21 mouse cellular contexts compared by ENCODE assay signal in the genomic region with DNA sequence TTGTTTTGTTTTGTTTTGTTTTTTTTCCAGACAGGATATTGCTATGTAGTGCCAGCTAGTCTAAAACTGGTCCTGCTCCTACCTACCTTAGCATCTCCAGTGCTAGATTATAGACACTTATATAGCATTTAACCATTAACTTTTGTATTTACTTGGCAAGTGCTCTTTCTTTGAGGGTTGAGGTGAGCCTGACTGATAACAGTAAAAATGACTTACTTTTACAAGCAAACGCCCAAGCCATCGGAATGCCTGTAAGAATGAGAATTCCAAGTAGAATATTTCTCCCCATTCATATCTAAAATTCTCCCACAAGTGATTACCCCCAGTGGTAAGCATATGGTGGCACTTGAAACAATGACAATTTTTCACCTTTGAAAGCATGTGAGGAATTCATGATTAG.
"Had no signal": no experiment of that assay in that cellular context is flagged by ENCODE, and none has a peak within 500 bp of the region (broad histone marks: within the 10 kb centered on the region; RNA-seq: fewer than 3 reads in every experiment).

No protein-coding gene starts in this region.

- H3K27ac ChIP-seq: liver, embryonic 13.5 days; liver, embryonic 15.5 days; macrophage; midbrain, embryonic 13.5 days; midbrain, embryonic 15.5 days; neural tube, embryonic 13.5 days; neural tube, embryonic 15.5 days had no signal

- ATAC-seq: liver, postnatal 0 days; midbrain, embryonic 13.5 days; midbrain, embryonic 15.5 days had no signal

- H3K9me3 ChIP-seq: liver, embryonic 13.5 days; liver, embryonic 15.5 days; midbrain, embryonic 13.5 days; midbrain, embryonic 15.5 days; neural tube, embryonic 13.5 days; neural tube, embryonic 15.5 days had no signal

- H3K4me2 ChIP-seq: liver, embryonic 11.5 days; liver, embryonic 13.5 days; liver, embryonic 15.5 days; midbrain, embryonic 11.5 days; midbrain, embryonic 13.5 days; midbrain, embryonic 15.5 days; neural tube, embryonic 13.5 days; neural tube, embryonic 15.5 days had no signal

- H3K4me3 ChIP-seq: liver, embryonic 13.5 days; liver, embryonic 15.5 days; megakaryocyte, embryonic 14.5 days; midbrain, embryonic 13.5 days; midbrain, embryonic 15.5 days; myocyte; neural tube, embryonic 13.5 days; neural tube, embryonic 15.5 days had no signal

- H3K27me3 ChIP-seq: liver, embryonic 13.5 days; liver, embryonic 15.5 days; megakaryocyte, embryonic 14.5 days; midbrain, embryonic 13.5 days; midbrain, embryonic 15.5 days; neural tube, embryonic 13.5 days; neural tube, embryonic 15.5 days had no signal

- H3K4me1 ChIP-seq: liver, embryonic 13.5 days; liver, embryonic 15.5 days; midbrain, embryonic 13.5 days; midbrain, embryonic 15.5 days; neural tube, embryonic 13.5 days; neural tube, embryonic 15.5 days had no signal

- H3K36me3 ChIP-seq: liver, embryonic 13.5 days; liver, embryonic 15.5 days; midbrain, embryonic 13.5 days; midbrain, embryonic 15.5 days; neural tube, embryonic 13.5 days; neural tube, embryonic 15.5 days had no signal

- H3K9ac ChIP-seq: liver, embryonic 13.5 days; liver, embryonic 15.5 days; liver, postnatal 0 days; midbrain, embryonic 13.5 days; midbrain, embryonic 15.5 days; neural tube, embryonic 13.5 days; neural tube, embryonic 15.5 days had no signal

- DNase-seq: liver, embryonic 13.5 days; liver, postnatal 0 days; lung, postnatal 14 days; retina, postnatal 1 day; right cerebral cortex, adult 18-20 months; right cerebral cortex, postnatal 25 days; right cerebral cortex, postnatal 4 days; spleen, adult 18-20 months; thymus, adult 18-20 months; thymus, postnatal 14 days; thymus, postnatal 36 days had no signal
